ENCODE assay signal across 8 mouse cellular contexts in the genomic region with DNA sequence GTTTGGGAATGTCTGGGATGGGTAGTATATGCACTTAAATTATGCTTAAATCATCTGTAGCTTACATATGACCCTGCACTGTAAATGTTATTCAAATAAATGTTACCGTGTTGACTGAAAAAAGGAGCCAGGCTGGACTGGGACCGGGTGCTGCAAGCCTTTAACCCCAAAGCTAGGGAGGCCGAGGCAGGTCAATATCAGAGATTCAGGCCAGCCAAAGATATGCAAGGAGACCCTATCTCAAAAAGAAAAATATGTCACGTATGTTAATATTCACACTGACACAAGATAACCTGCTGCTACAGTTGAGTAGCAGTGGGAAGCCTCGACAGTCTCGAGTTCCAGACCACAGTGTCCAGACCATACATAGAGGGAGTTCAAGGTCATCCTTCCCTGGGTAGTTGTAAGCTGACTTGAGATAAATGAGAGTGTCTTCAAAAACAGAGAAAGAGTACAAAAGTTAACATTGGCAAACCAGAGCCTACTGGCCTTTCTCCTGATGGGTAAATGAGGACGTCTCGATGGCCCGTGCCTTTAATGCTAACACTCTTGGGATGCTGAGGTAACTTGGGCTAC. TPM values are rescaled to one million over a fixed set of nuclear protein-coding genes. Genes with fewer than 3 reads are reported as not detected.
DNase-seq lines count a peak whose midpoint lies in the region; ATAC-seq and TF ChIP-seq lines count a peak whose summit lies in the region.

No protein-coding gene starts in this region.

- no peak for ATAC-seq in liver, embryonic 11.5 days (replicated peaks; ENCODE audit: low FRiP score)
- ATAC-seq in embryonic facial prominence, embryonic 15.5 days (ENCODE audit: insufficient number of reproducible peaks, low FRiP score, low TSS enrichment, low read depth): no peak
- no peak for ATAC-seq in intestine, postnatal 0 days
- no peak for ATAC-seq in neural tube, embryonic 13.5 days (ENCODE audit: low read depth)

- no peak for DNase-seq in liver, embryonic 11.5 days (ENCODE audit: low spot score)
- DNase-seq in liver: no peak
- DNase-seq in gastrocnemius, adult 8-10 months (ENCODE audit: low spot score in 2 of 2): no peak
- no peak for DNase-seq in layer of hippocampus, adult 9-11 months
- DNase-seq in left cerebral cortex, adult 9 months (ENCODE audit: low spot score in 2 of 2): no peak

- peaks cover 5% of the 10 kb centered on the region for H3K36me3 ChIP-seq in liver, embryonic 11.5 days (ENCODE audit: control insufficient read depth, insufficient read depth, low read length)
- peaks cover 5% of the 10 kb centered on the region for H3K36me3 ChIP-seq in embryonic facial prominence, embryonic 15.5 days
- peaks cover under 1% of the 10 kb centered on the region for H3K36me3 ChIP-seq in intestine, postnatal 0 days (ENCODE audit: control insufficient read depth, insufficient read depth)
- peaks cover 4% of the 10 kb centered on the region for H3K36me3 ChIP-seq in neural tube, embryonic 13.5 days

- H3K9me3 ChIP-seq in liver, embryonic 11.5 days (ENCODE audit: control insufficient read depth, low read length): no peaks in the 10 kb centered on the region
- no peaks in the 10 kb centered on the region for H3K9me3 ChIP-seq in embryonic facial prominence, embryonic 15.5 days (replicated peaks)
- no peaks in the 10 kb centered on the region for H3K9me3 ChIP-seq in intestine, postnatal 0 days (ENCODE audit: control insufficient read depth)
- H3K9me3 ChIP-seq in neural tube, embryonic 13.5 days: no peaks in the 10 kb centered on the region

- peak overlapping the region; percentile 85 for H3K4me2 ChIP-seq in liver, embryonic 11.5 days
- peak overlapping the region; percentile 78 for H3K4me2 ChIP-seq in embryonic facial prominence, embryonic 15.5 days (replicated peaks)
- H3K4me2 ChIP-seq in intestine, postnatal 0 days (replicated peaks; ENCODE audit: low read depth): peak overlapping the region; percentile 94
- H3K4me2 ChIP-seq in neural tube, embryonic 13.5 days: peak overlapping the region; percentile 83

- peak overlapping the region; percentile 71 for H3K4me3 ChIP-seq in liver, embryonic 11.5 days (ENCODE audit: low read depth, low read length)
- peak overlapping the region; percentile 87 for H3K4me3 ChIP-seq in embryonic facial prominence, embryonic 15.5 days (replicated peaks)
- H3K4me3 ChIP-seq in intestine, postnatal 0 days (ENCODE audit: low read depth, low read length): peak overlapping the region; percentile 80
- H3K4me3 ChIP-seq in neural tube, embryonic 13.5 days: peak overlapping the region; percentile 75

- peak overlapping the region; percentile 95; the same call in 1 of the 2 replicates for H3K27ac ChIP-seq in liver, embryonic 11.5 days (ENCODE audit: low read depth, low read length)
- peak overlapping the region; percentile 96; the same call in 1 of the 2 replicates for H3K27ac ChIP-seq in embryonic facial prominence, embryonic 15.5 days (replicated peaks)
- H3K27ac ChIP-seq in intestine, postnatal 0 days (ENCODE audit: low read depth, low read length): no peak overlapping the region
- peak overlapping the region; percentile 91; the same call in 1 of the 2 replicates for H3K27ac ChIP-seq in neural tube, embryonic 13.5 days (replicated peaks)

- 53% methylated on average over 9 of the region's 9 CpGs for WGBS in liver, embryonic 11.5 days
- WGBS in embryonic facial prominence, embryonic 15.5 days: 63% methylated on average over 9 of the region's 9 CpGs
- 55% methylated on average over 9 of the region's 9 CpGs for WGBS in intestine, postnatal 0 days
- 60% methylated on average over 9 of the region's 9 CpGs for WGBS in neural tube, embryonic 13.5 days

- H3K27me3 ChIP-seq in liver, embryonic 11.5 days (replicated peaks; ENCODE audit: control insufficient read depth, insufficient read depth, low read length): no peaks in the 10 kb centered on the region
- no peaks in the 10 kb centered on the region for H3K27me3 ChIP-seq in embryonic facial prominence, embryonic 15.5 days
- H3K27me3 ChIP-seq in intestine, postnatal 0 days (replicated peaks; ENCODE audit: control insufficient read depth, insufficient read depth, low read length): no peaks in the 10 kb centered on the region
- no peaks in the 10 kb centered on the region for H3K27me3 ChIP-seq in neural tube, embryonic 13.5 days

- H3K4me1 ChIP-seq in liver, embryonic 11.5 days (replicated peaks; ENCODE audit: control insufficient read depth, insufficient read depth, low read length): peaks cover 51% of the 10 kb centered on the region
- peaks cover 25% of the 10 kb centered on the region for H3K4me1 ChIP-seq in embryonic facial prominence, embryonic 15.5 days
- H3K4me1 ChIP-seq in intestine, postnatal 0 days (replicated peaks; ENCODE audit: control insufficient read depth, insufficient read depth, low read length): no peaks in the 10 kb centered on the region
- H3K4me1 ChIP-seq in neural tube, embryonic 13.5 days (replicated peaks): peaks cover 36% of the 10 kb centered on the region

- no peak for TF ChIP-seq CTCF in intestine, postnatal 0 days (IDR thresholded peaks at IDR 0.05; ENCODE audit: low read depth)

- H3K9ac ChIP-seq in liver, embryonic 11.5 days (ENCODE audit: low read depth, low read length): peak overlapping the region; percentile 92
- peak overlapping the region; percentile 9; the same call in 1 of the 2 replicates for H3K9ac ChIP-seq in embryonic facial prominence, embryonic 15.5 days
- H3K9ac ChIP-seq in intestine, postnatal 0 days (ENCODE audit: low read depth, low read length): no peak overlapping the region
- H3K9ac ChIP-seq in neural tube, embryonic 13.5 days: peak overlapping the region; percentile 79

RNA-seq across cellular contexts. Expression of a gene that starts 2.2 kb away (rescaled TPM):
- 196 and 198 TPM in 2 replicates for polyA plus RNA-seq in liver, embryonic 11.5 days (2014; fragmentation: Nextera tagmentation; extraction: Ambion mirVana)
- polyA plus RNA-seq in embryonic facial prominence, embryonic 15.5 days (2015; fragmentation: Nextera tagmentation; extraction: Ambion mirVana): 134 and 141 TPM in 2 replicates
- 48.0 and 49.6 TPM in 2 replicates for polyA plus RNA-seq in intestine, postnatal 0 days (2015; fragmentation: Nextera tagmentation; extraction: Ambion mirVana)
- polyA plus RNA-seq in neural tube, embryonic 13.5 days (2015; fragmentation: Nextera tagmentation; extraction: Ambion mirVana): 76.0 and 77.6 TPM in 2 replicates
- 10 to 100 TPM; 12.6 to 17.2 (median 13.8) TPM for total RNA-seq in gastrocnemius, adult 8-10 months (2022)

RNA-seq across cellular contexts. Expression of a gene that starts 2.3 kb away (rescaled TPM):
- 33.7 and 39.3 TPM in 2 replicates for polyA plus RNA-seq in liver, embryonic 11.5 days (2014; fragmentation: Nextera tagmentation; extraction: Ambion mirVana)
- polyA plus RNA-seq in embryonic facial prominence, embryonic 15.5 days (2015; fragmentation: Nextera tagmentation; extraction: Ambion mirVana): 25.0 and 26.5 TPM in 2 replicates
- polyA plus RNA-seq in intestine, postnatal 0 days (2015; fragmentation: Nextera tagmentation; extraction: Ambion mirVana): 14.3 and 14.7 TPM in 2 replicates
- polyA plus RNA-seq in neural tube, embryonic 13.5 days (2015; fragmentation: Nextera tagmentation; extraction: Ambion mirVana): 18.1 and 19.7 TPM in 2 replicates
- 1 to 10 TPM; 3.3 to 4.4 (median 3.7) TPM for total RNA-seq in gastrocnemius, adult 8-10 months (2022)

RNA-seq across cellular contexts. Expression of a gene that starts 22.3 kb away (rescaled TPM):
- polyA plus RNA-seq in liver, embryonic 11.5 days (2014; fragmentation: Nextera tagmentation; extraction: Ambion mirVana): 1.8 and 2.4 TPM in 2 replicates
- polyA plus RNA-seq in embryonic facial prominence, embryonic 15.5 days (2015; fragmentation: Nextera tagmentation; extraction: Ambion mirVana): 29.0 and 31.5 TPM in 2 replicates
- polyA plus RNA-seq in intestine, postnatal 0 days (2015; fragmentation: Nextera tagmentation; extraction: Ambion mirVana): 4.4 and 4.6 TPM in 2 replicates
- 68.1 and 72.0 TPM in 2 replicates for polyA plus RNA-seq in neural tube, embryonic 13.5 days (2015; fragmentation: Nextera tagmentation; extraction: Ambion mirVana)
- under 1 TPM; 0.31 to 0.46 (median 0.35) TPM for total RNA-seq in gastrocnemius, adult 8-10 months (2022)

RNA-seq across cellular contexts. Expression of a gene that starts 23.4 kb away (rescaled TPM):
- polyA plus RNA-seq in liver, embryonic 11.5 days (2014; fragmentation: Nextera tagmentation; extraction: Ambion mirVana): 76.2 and 79.5 TPM in 2 replicates
- 12.4 and 13.4 TPM in 2 replicates for polyA plus RNA-seq in embryonic facial prominence, embryonic 15.5 days (2015; fragmentation: Nextera tagmentation; extraction: Ambion mirVana)
- polyA plus RNA-seq in intestine, postnatal 0 days (2015; fragmentation: Nextera tagmentation; extraction: Ambion mirVana): 5.9 and 7.5 TPM in 2 replicates
- 29.5 and 30.4 TPM in 2 replicates for polyA plus RNA-seq in neural tube, embryonic 13.5 days (2015; fragmentation: Nextera tagmentation; extraction: Ambion mirVana)
- total RNA-seq in gastrocnemius, adult 8-10 months (2022): 100 to 1,000 TPM; 333 to 372 (median 353) TPM

RNA-seq across cellular contexts. Expression of a gene that starts 33.4 kb away (rescaled TPM):
- polyA plus RNA-seq in liver, embryonic 11.5 days (2014; fragmentation: Nextera tagmentation; extraction: Ambion mirVana): 0.14 and 0.52 TPM in 2 replicates
- 4.9 and 8.3 TPM in 2 replicates for polyA plus RNA-seq in embryonic facial prominence, embryonic 15.5 days (2015; fragmentation: Nextera tagmentation; extraction: Ambion mirVana)
- 8.0 and 8.7 TPM in 2 replicates for polyA plus RNA-seq in intestine, postnatal 0 days (2015; fragmentation: Nextera tagmentation; extraction: Ambion mirVana)
- polyA plus RNA-seq in neural tube, embryonic 13.5 days (2015; fragmentation: Nextera tagmentation; extraction: Ambion mirVana): 2.2 and 2.7 TPM in 2 replicates
- under 1 TPM in 3 of 4 experiments, not detected in 1; 0.02 to 0.68 (median 0.05) TPM for total RNA-seq in gastrocnemius, adult 8-10 months (2022)
